Mouse (Mus musculus) MEL (cell line): ENCODE measurements around the gene Xrcc3.

ENCODE experiments used
- CTCF ChIP-seq, 3 experiments: IDR thresholded peaks in 2 of 3; conservative IDR thresholded peaks in 1 of 3; 2 replicates each; pipeline ENCODE4 v1.5.1; 2011 to 2012; ENCODE audit warnings: low read length in 3 of 3, low read depth in 2 of 3, mild to moderate bottlenecking in 2 of 3, improper control_type of control experiment in 1 of 3, inconsistent platforms in 1 of 3, mixed read lengths in 1 of 3, moderate library complexity in 1 of 3; ENCODE audit not compliant: control insufficient read depth in 1 of 3, insufficient read depth in 1 of 3, poor library complexity in 1 of 3, severe bottlenecking in 1 of 3
- E2F4 ChIP-seq: IDR thresholded peaks from 2 replicates; pipeline ENCODE4 v1.6.1; 2011; ENCODE audit warnings: low read depth, low read length, improper control_type of control experiment, borderline replicate concordance
- EP300 ChIP-seq, 2 experiments: IDR thresholded peaks; 2 replicates each; pipeline ENCODE4 v1.6.1; 2011; ENCODE audit warnings: improper control_type of control experiment in 2 of 2, low read length in 2 of 2, low read depth in 1 of 2, mild to moderate bottlenecking in 1 of 2
- GATA1 ChIP-seq: IDR thresholded peaks from 2 replicates; pipeline ENCODE4 v1.6.1; 2011; ENCODE audit warnings: low read depth, low read length, improper control_type of control experiment
- NELFE ChIP-seq: IDR thresholded peaks from 2 replicates; pipeline ENCODE4 v1.6.1; 2011; ENCODE audit warnings: low read depth, low read length, improper control_type of control experiment
- NRF1 ChIP-seq: IDR thresholded peaks from 2 replicates; pipeline ENCODE4 v1.6.1; 2014; ENCODE audit warnings: low read depth, mild to moderate bottlenecking, inconsistent platforms, low read length, improper control_type of control experiment, moderate library complexity; ENCODE audit not compliant: poor library complexity, insufficient read depth, severe bottlenecking
- POLR2A ChIP-seq, 2 experiments: IDR thresholded peaks; 2 replicates each; pipeline ENCODE4 v1.6.1; 2011 to 2012; ENCODE audit warnings: low read length in 2 of 2, mild to moderate bottlenecking in 2 of 2, control low read depth in 1 of 2, improper control_type of control experiment in 1 of 2, low read depth in 1 of 2, moderate library complexity in 1 of 2; ENCODE audit not compliant: control insufficient read depth in 1 of 2, insufficient read depth in 1 of 2, poor library complexity in 1 of 2
- SIN3A ChIP-seq: IDR thresholded peaks from 2 replicates; pipeline ENCODE4 v1.6.1; 2012; ENCODE audit warnings: low read length, improper control_type of control experiment, inconsistent platforms
- TBP ChIP-seq: IDR thresholded peaks from 2 replicates; pipeline ENCODE4 v1.8.0; 2011; ENCODE audit warnings: low read depth, low read length, improper control_type of control experiment
- TCF12 ChIP-seq: IDR thresholded peaks from 2 replicates; pipeline ENCODE4 v1.6.1; 2014; ENCODE audit warnings: low read depth, mild to moderate bottlenecking, inconsistent platforms, low read length, improper control_type of control experiment, moderate library complexity
- ZKSCAN1 ChIP-seq: IDR thresholded peaks from 2 replicates; pipeline ENCODE4 v1.6.1; 2012; ENCODE audit warnings: low read depth, mild to moderate bottlenecking, inconsistent platforms, low read length, improper control_type of control experiment, moderate library complexity
- ZMIZ1 ChIP-seq: IDR thresholded peaks from 2 replicates; pipeline ENCODE4 v1.6.1; 2012; ENCODE audit warnings: low read depth, mild to moderate bottlenecking, inconsistent platforms, low read length, improper control_type of control experiment, moderate library complexity
- ZNF384 ChIP-seq: IDR thresholded peaks from 2 replicates; pipeline ENCODE4 v1.6.1; 2012; ENCODE audit warnings: low read depth, mild to moderate bottlenecking, inconsistent platforms, low read length, improper control_type of control experiment

DNA sequence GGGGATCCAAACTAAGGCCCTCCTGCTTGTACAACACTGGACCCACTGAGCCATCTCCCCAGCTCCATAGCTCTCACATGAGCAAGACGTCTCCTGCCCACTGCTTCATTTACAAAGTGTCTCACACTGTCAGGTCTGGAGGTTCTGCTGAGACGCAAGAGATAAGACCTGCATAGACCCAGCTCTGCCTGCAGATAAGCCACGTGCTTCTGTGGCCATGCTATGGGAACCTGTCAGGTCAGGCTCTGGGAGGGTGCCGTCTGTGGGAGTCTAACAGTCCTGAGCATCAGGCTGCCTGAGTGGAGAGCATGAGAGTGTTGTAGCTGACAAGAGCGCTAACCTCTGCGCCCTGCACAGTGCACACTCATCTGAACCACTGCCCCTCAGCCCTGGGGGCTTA, 26.7 kb downstream of the Xrcc3 start:
- no peak for TF ChIP-seq GATA1
- TF ChIP-seq CTCF (IDR thresholded peaks at IDR 0.05 in 2 of 3, conservative IDR thresholded peaks at IDR 0.05 in 1 of 3; ENCODE audit: control insufficient read depth in 1 of 3, insufficient read depth in 1 of 3, low read depth in 2 of 3, low read length in 3 of 3, poor library complexity in 1 of 3, severe bottlenecking in 1 of 3): no peak
- no peak for TF ChIP-seq POLR2A (IDR thresholded peaks at IDR 0.05; ENCODE audit: control insufficient read depth in 1 of 2, insufficient read depth in 1 of 2, low read depth in 1 of 2, low read length in 2 of 2, poor library complexity in 1 of 2)
- TF ChIP-seq ZMIZ1: no peak
- TF ChIP-seq NRF1: no peak
- no peak for TF ChIP-seq EP300 (IDR thresholded peaks at IDR 0.05; ENCODE audit: low read depth in 1 of 2, low read length in 2 of 2)
- TF ChIP-seq E2F4: no peak
- no peak for TF ChIP-seq TCF12
- TF ChIP-seq ZNF384: no peak
- TF ChIP-seq ZKSCAN1: no peak
- TF ChIP-seq SIN3A: no peak
- no peak for TF ChIP-seq NELFE
- no peak for TF ChIP-seq TBP
